Mouse (Mus musculus): ENCODE measurements around the gene Frmd8. TPM values are rescaled to one million over a fixed set of nuclear protein-coding genes. Genes with fewer than 3 reads are reported as not detected.
A peak's percentile ranks its signal among the peaks of the same experiment; 100 is the strongest.

The Frmd8 gene
- polyA plus RNA-seq, 1 experiment from 2014 or later: 13.1 TPM

- Histone ChIP-seq H3K4me2 (ENCODE audit: low read length) (peak overlapping the region; percentile 88), H3K27ac (ENCODE audit: low read depth, low read length) (peak overlapping the region; percentile 70), H3K4me1 (ENCODE audit: control insufficient read depth, insufficient read depth, low read length) (peaks cover 22% of the 10 kb centered on the region), H3K27me3 (replicated peaks; ENCODE audit: control insufficient read depth, insufficient read depth, low read length) (no peaks in the 10 kb centered on the region), H3K4me3 (ENCODE audit: low read depth, low read length) (peak overlapping the region; percentile 98), H3K36me3 (ENCODE audit: control insufficient read depth, insufficient read depth, low read length) (peaks cover 10% of the 10 kb centered on the region; the same call in 1 of the 2 replicates), H3K9ac (ENCODE audit: low read length) (peak overlapping the region; percentile 90), H3K9me3 (replicated peaks; ENCODE audit: control insufficient read depth, low read length) (no peaks in the 10 kb centered on the region)
- WGBS: under 1% methylated on average over 59 of the region's 59 CpGs
- ATAC-seq: peak; percentile 97
- DNase-seq (ENCODE audit: low spot score): peak; percentile 100
Measured at GRCm38 (mm10) chr19:5912103-5913006, 37.3 kb upstream of the Frmd8 start.

- Histone ChIP-seq H3K4me2 (ENCODE audit: low read length) (peak overlapping the region; percentile 88), H3K27me3 (replicated peaks; ENCODE audit: control insufficient read depth, insufficient read depth, low read length) (no peaks in the 10 kb centered on the region), H3K4me3 (ENCODE audit: low read depth, low read length) (peak overlapping the region; percentile 98), H3K9ac (ENCODE audit: low read length) (peak overlapping the region; percentile 90), H3K9me3 (replicated peaks; ENCODE audit: control insufficient read depth, low read length) (no peaks in the 10 kb centered on the region), H3K4me1 (ENCODE audit: control insufficient read depth, insufficient read depth, low read length) (peaks cover 22% of the 10 kb centered on the region), H3K27ac (ENCODE audit: low read depth, low read length) (peak overlapping the region; percentile 70), H3K36me3 (ENCODE audit: control insufficient read depth, insufficient read depth, low read length) (peaks cover 14% of the 10 kb centered on the region)
- WGBS: 6% methylated on average over 14 of the region's 14 CpGs
- DNase-seq (ENCODE audit: low spot score): no peak
- ATAC-seq: no peak
Measured at GRCm38 (mm10) chr19:5911430-5912102, 36.5 kb upstream of the Frmd8 start.

DNA sequence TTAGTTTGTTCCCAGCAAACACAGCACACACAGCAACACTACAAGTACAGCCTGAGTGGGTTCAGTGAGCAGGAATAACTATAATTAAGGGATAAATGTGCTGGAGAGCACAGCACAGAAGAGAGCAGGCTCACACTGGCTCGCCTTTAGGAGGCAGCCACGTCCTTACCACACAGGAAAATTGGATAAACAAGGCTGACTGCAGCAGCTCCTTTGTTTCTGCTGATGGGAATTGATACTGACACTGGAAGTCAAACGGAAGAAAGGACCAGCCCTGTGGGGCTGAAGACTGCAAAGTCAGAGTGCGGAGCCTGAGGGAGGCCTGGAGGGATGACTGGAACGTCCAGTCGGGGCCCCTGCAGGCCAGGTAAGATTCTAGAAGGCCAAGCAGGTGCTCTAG, 35.1 kb upstream of the Frmd8 start:
- Histone ChIP-seq H3K4me1 (ENCODE audit: control insufficient read depth, insufficient read depth, low read length) (peaks cover 22% of the 10 kb centered on the region), H3K27me3 (replicated peaks; ENCODE audit: control insufficient read depth, insufficient read depth, low read length) (no peaks in the 10 kb centered on the region), H3K27ac (ENCODE audit: low read depth, low read length) (no peak overlapping the region), H3K36me3 (ENCODE audit: control insufficient read depth, insufficient read depth, low read length) (peaks cover 23% of the 10 kb centered on the region), H3K9me3 (replicated peaks; ENCODE audit: control insufficient read depth, low read length) (no peaks in the 10 kb centered on the region), H3K9ac (ENCODE audit: low read length) (peak overlapping the region; percentile 90), H3K4me2 (ENCODE audit: low read length) (peak overlapping the region; percentile 88), H3K4me3 (ENCODE audit: low read depth, low read length) (peak overlapping the region; percentile 98)
- no peak for DNase-seq (ENCODE audit: low spot score)
- WGBS: 54% methylated on average over 6 of the region's 6 CpGs
- ATAC-seq: no peak

- Histone ChIP-seq H3K4me2 (ENCODE audit: low read length) (no peak overlapping the region), H3K9ac (ENCODE audit: low read length) (no peak overlapping the region), H3K4me3 (ENCODE audit: low read depth, low read length) (no peak overlapping the region), H3K9me3 (replicated peaks; ENCODE audit: control insufficient read depth, low read length) (no peaks in the 10 kb centered on the region), H3K4me1 (ENCODE audit: control insufficient read depth, insufficient read depth, low read length) (peaks cover 16% of the 10 kb centered on the region), H3K27ac (ENCODE audit: low read depth, low read length) (no peak overlapping the region), H3K27me3 (replicated peaks; ENCODE audit: control insufficient read depth, insufficient read depth, low read length) (no peaks in the 10 kb centered on the region), H3K36me3 (ENCODE audit: control insufficient read depth, insufficient read depth, low read length) (peaks cover 53% of the 10 kb centered on the region)
- no peak for DNase-seq (ENCODE audit: low spot score)
- 90% methylated on average over 3 of the region's 3 CpGs for WGBS
- ATAC-seq: no peak
Measured at GRCm38 (mm10) chr19:5907275-5907674, 32.2 kb upstream of the Frmd8 start.

- WGBS: 7% methylated on average over 28 of the region's 36 CpGs
- no peaks in the 10 kb centered on the region for H3K27me3 ChIP-seq (replicated peaks; ENCODE audit: control insufficient read depth, insufficient read depth, low read length)
- H3K4me2 ChIP-seq (ENCODE audit: low read length): peak within 1 kb of the TSS; percentile 80
- no peaks in the 10 kb centered on the region for H3K9me3 ChIP-seq (replicated peaks; ENCODE audit: control insufficient read depth, low read length)
- peak; percentile 99 for DNase-seq (ENCODE audit: low spot score)
- ATAC-seq: peak; percentile 99
- H3K4me3 ChIP-seq (ENCODE audit: low read depth, low read length): peak within 1 kb of the TSS; percentile 68
- H3K9ac ChIP-seq (ENCODE audit: low read length): peak within 1 kb of the TSS; percentile 91
- peaks cover 46% of the 10 kb centered on the region for H3K36me3 ChIP-seq (ENCODE audit: control insufficient read depth, insufficient read depth, low read length)
- peaks cover 16% of the 10 kb centered on the region for H3K4me1 ChIP-seq (ENCODE audit: control insufficient read depth, insufficient read depth, low read length)
- H3K27ac ChIP-seq (ENCODE audit: low read depth, low read length): peak within 1 kb of the TSS; percentile 70; the same call in 1 of the 2 replicates
Measured at GRCm38 (mm10) chr19:5894002-5894678, 19.1 kb upstream of the Frmd8 start, which contains the start of gene Tigd3. Gene Tigd3, minus strand, starts transcription at chr19:5894149.

DNA sequence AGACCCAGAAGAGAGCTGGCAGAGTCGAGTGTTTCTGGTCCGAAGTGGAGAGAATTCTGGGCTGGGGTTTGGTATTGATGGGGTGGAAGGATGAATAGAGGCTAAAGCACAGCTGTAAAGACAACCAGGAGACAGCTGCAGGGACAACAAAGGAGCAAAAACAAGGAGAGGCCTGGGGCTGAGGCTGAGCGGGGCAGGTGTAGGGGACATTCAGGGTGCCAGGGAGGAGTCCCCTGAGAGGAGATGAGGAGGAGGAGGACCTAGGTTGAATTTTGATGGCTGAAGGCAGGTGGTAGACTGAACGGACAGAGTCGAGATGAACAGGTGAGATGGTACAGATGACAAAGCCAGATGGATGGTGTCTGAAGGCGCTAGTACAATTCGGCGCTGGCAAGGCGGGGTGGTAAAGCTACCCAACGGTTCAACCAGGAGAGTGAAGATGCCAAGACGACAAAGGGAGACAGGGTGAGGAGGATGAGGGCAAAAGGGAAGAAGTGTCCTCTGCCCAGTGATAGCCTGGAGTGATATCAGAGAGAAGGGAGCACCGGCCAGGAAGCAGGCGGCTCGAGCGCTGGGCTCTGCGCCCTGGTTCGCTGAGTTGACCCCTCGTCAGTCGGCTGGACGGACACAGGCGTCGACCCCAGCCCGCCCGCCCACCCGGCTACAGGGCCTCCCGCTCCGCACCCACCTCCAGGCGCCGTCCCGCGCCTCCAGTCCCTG, 18.4 kb upstream of the Frmd8 start:
- Histone ChIP-seq H3K27me3 (replicated peaks; ENCODE audit: control insufficient read depth, insufficient read depth, low read length) (no peaks in the 10 kb centered on the region), H3K36me3 (ENCODE audit: control insufficient read depth, insufficient read depth, low read length) (peaks cover 41% of the 10 kb centered on the region), H3K4me2 (ENCODE audit: low read length) (peak overlapping the region; percentile 80), H3K9me3 (replicated peaks; ENCODE audit: control insufficient read depth, low read length) (no peaks in the 10 kb centered on the region), H3K27ac (ENCODE audit: low read depth, low read length) (peak overlapping the region; percentile 70; the same call in 1 of the 2 replicates), H3K4me3 (ENCODE audit: low read depth, low read length) (peak overlapping the region; percentile 68), H3K4me1 (ENCODE audit: control insufficient read depth, insufficient read depth, low read length) (peaks cover 16% of the 10 kb centered on the region), H3K9ac (ENCODE audit: low read length) (peak overlapping the region; percentile 91)
- ATAC-seq (peak; percentile 44; the same call in 1 of the 2 replicates), DNase-seq (ENCODE audit: low spot score) (peak; percentile 28)
- 8% methylated on average over 28 of the region's 31 CpGs for WGBS

DNA sequence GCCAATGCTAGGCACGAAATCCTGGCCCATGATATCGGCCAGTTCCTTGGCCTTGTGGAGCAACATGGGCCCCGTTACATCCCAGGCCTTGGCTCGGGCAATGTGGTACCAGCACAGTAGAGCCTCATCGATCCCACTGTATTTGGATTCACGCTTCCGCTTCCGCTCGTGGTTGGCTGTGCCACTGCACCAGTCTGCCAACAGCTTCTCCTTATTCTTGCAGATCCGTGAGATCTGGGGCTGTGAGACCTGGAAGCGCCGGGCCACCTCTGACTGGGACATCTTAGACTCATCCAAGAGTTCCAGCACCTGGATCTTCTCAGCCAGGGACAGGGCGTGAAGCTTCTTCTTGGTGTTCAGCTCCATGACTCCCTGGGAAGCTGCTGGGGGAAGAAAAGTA, 17.7 kb upstream of the Frmd8 start:
- 93% methylated on average over 13 of the region's 13 CpGs for WGBS

GRCm38 (mm10) chr19:5892262-5892661, 17.2 kb upstream of the Frmd8 start:
- WGBS: 92% methylated on average over 7 of the region's 7 CpGs
- H3K36me3 ChIP-seq (ENCODE audit: control insufficient read depth, insufficient read depth, low read length): peaks cover 33% of the 10 kb centered on the region
- H3K4me2 ChIP-seq (ENCODE audit: low read length): no peak overlapping the region; the same call in 1 of the 2 replicates
- no peak overlapping the region for H3K27ac ChIP-seq (ENCODE audit: low read depth, low read length)
- ATAC-seq (no peak), DNase-seq (ENCODE audit: low spot score) (no peak)
- no peaks in the 10 kb centered on the region for H3K9me3 ChIP-seq (replicated peaks; ENCODE audit: control insufficient read depth, low read length)
- H3K9ac ChIP-seq (ENCODE audit: low read length): 0 out of 2 replicates have a peak overlapping the region, but pooled peaks have one; percentile 13
- H3K4me1 ChIP-seq (ENCODE audit: control insufficient read depth, insufficient read depth, low read length): peaks cover 16% of the 10 kb centered on the region
- H3K27me3 ChIP-seq (replicated peaks; ENCODE audit: control insufficient read depth, insufficient read depth, low read length): no peaks in the 10 kb centered on the region
- H3K4me3 ChIP-seq (ENCODE audit: low read depth, low read length): no peak overlapping the region

More for the DNA sequence above, 17.7 kb upstream of the Frmd8 start:
- H3K27ac ChIP-seq (ENCODE audit: low read depth, low read length): no peak overlapping the region
- H3K9ac ChIP-seq (ENCODE audit: low read length): peak overlapping the region; percentile 91
- H3K4me1 ChIP-seq (ENCODE audit: control insufficient read depth, insufficient read depth, low read length): peaks cover 16% of the 10 kb centered on the region
- DNase-seq (ENCODE audit: low spot score): no peak
- peaks cover 37% of the 10 kb centered on the region for H3K36me3 ChIP-seq (ENCODE audit: control insufficient read depth, insufficient read depth, low read length)
- peak overlapping the region; percentile 80 for H3K4me2 ChIP-seq (ENCODE audit: low read length)
- no peaks in the 10 kb centered on the region for H3K9me3 ChIP-seq (replicated peaks; ENCODE audit: control insufficient read depth, low read length)
- ATAC-seq: no peak
- peak overlapping the region; percentile 68; the same call in 1 of the 2 replicates for H3K4me3 ChIP-seq (ENCODE audit: low read depth, low read length)
- H3K27me3 ChIP-seq (replicated peaks; ENCODE audit: control insufficient read depth, insufficient read depth, low read length): no peaks in the 10 kb centered on the region

All from forebrain, embryonic 14.5 days (tissue).